Mouse (Mus musculus): ENCODE data around the gene Boc. TPM values are rescaled to one million over a fixed set of nuclear protein-coding genes. Genes with fewer than 3 reads are reported as not detected.

Gene Boc
- polyA plus RNA-seq, 1 experiment = 22.2 TPM

GRCm38 (mm10) chr16:44486612-44487011 is 72.1 kb downstream of the Boc start:
- no peak for TF ChIP-seq CTCF (IDR thresholded peaks at IDR 0.05; ENCODE audit: insufficient read depth, low read length)
- no peak for TF ChIP-seq POLR2A (IDR thresholded peaks at IDR 0.05; ENCODE audit: borderline replicate concordance, extremely low read depth, low read depth, low read length)
- 84% methylated on average over 9 of the region's 9 CpGs for WGBS
- no peak for DNase-seq
- Histone ChIP-seq H3K4me3 (replicated peaks; ENCODE audit: extremely low read depth, low read depth, low read length) (no peak overlapping the region), H3K4me1 (ENCODE audit: control insufficient read depth, insufficient read depth, low read length) (no peaks in the 10 kb centered on the region)

- DNase-seq = no peak
- TF ChIP-seq CTCF (IDR thresholded peaks at IDR 0.05; ENCODE audit: insufficient read depth, low read length) = no peak
- no peak for TF ChIP-seq POLR2A (IDR thresholded peaks at IDR 0.05; ENCODE audit: borderline replicate concordance, extremely low read depth, low read depth, low read length)
- Histone ChIP-seq H3K4me3 (replicated peaks; ENCODE audit: extremely low read depth, low read depth, low read length) (no peak overlapping the region), H3K4me1 (ENCODE audit: control insufficient read depth, insufficient read depth, low read length) (no peaks in the 10 kb centered on the region)
- WGBS = 81% methylated on average over 8 of the region's 8 CpGs
Measured at GRCm38 (mm10) chr16:44485691-44486090, 73.0 kb downstream of the Boc start.

- no peak overlapping the region for H3K4me3 ChIP-seq (replicated peaks; ENCODE audit: extremely low read depth, low read depth, low read length)
- WGBS = 45% methylated on average over 10 of the region's 10 CpGs
- TF ChIP-seq POLR2A (IDR thresholded peaks at IDR 0.05; ENCODE audit: borderline replicate concordance, extremely low read depth, low read depth, low read length) = no peak
- TF ChIP-seq CTCF (IDR thresholded peaks at IDR 0.05; ENCODE audit: insufficient read depth, low read length) = no peak
- no peaks in the 10 kb centered on the region for H3K4me1 ChIP-seq (ENCODE audit: control insufficient read depth, insufficient read depth, low read length)
- no peak for DNase-seq
Measured at GRCm38 (mm10) chr16:44484831-44485230, 73.9 kb downstream of the Boc start.

GRCm38 (mm10) chr16:44484079-44484478 is 74.6 kb downstream of the Boc start:
- peak; percentile 73 for DNase-seq
- Histone ChIP-seq H3K4me3 (replicated peaks; ENCODE audit: extremely low read depth, low read depth, low read length) (no peak overlapping the region), H3K4me1 (ENCODE audit: control insufficient read depth, insufficient read depth, low read length) (no peaks in the 10 kb centered on the region)
- peak; percentile 91 for TF ChIP-seq CTCF (IDR thresholded peaks at IDR 0.05; ENCODE audit: insufficient read depth, low read length)
- no peak for TF ChIP-seq POLR2A (IDR thresholded peaks at IDR 0.05; ENCODE audit: borderline replicate concordance, extremely low read depth, low read depth, low read length)
- WGBS = 4% methylated on average over 7 of the region's 7 CpGs

- no peak for TF ChIP-seq POLR2A (IDR thresholded peaks at IDR 0.05; ENCODE audit: borderline replicate concordance, extremely low read depth, low read depth, low read length)
- TF ChIP-seq CTCF (IDR thresholded peaks at IDR 0.05; ENCODE audit: insufficient read depth, low read length) = no peak
- H3K4me1 ChIP-seq (ENCODE audit: control insufficient read depth, insufficient read depth, low read length) = no peaks in the 10 kb centered on the region
- no peak overlapping the region for H3K4me3 ChIP-seq (replicated peaks; ENCODE audit: extremely low read depth, low read depth, low read length)
- DNase-seq = no peak
- 45% methylated on average over 28 of the region's 28 CpGs for WGBS
Measured at GRCm38 (mm10) chr16:44481599-44482593, 76.8 kb downstream of the Boc start.

GRCm38 (mm10) chr16:44480616-44481015 is 78.1 kb downstream of the Boc start:
- no peaks in the 10 kb centered on the region for H3K4me1 ChIP-seq (ENCODE audit: control insufficient read depth, insufficient read depth, low read length)
- H3K4me3 ChIP-seq (replicated peaks; ENCODE audit: extremely low read depth, low read depth, low read length) = no peak overlapping the region
- DNase-seq = no peak
- whole genome bisulfite sequencing = 22% methylated on average over 7 of the region's 7 CpGs
- TF ChIP-seq POLR2A (IDR thresholded peaks at IDR 0.05; ENCODE audit: borderline replicate concordance, extremely low read depth, low read depth, low read length) (no peak), CTCF (IDR thresholded peaks at IDR 0.05; ENCODE audit: insufficient read depth, low read length) (no peak)

- no peak overlapping the region for H3K4me3 ChIP-seq (replicated peaks; ENCODE audit: extremely low read depth, low read depth, low read length)
- H3K4me1 ChIP-seq (ENCODE audit: control insufficient read depth, insufficient read depth, low read length) = no peaks in the 10 kb centered on the region
- 77% methylated on average over 14 of the region's 14 CpGs for WGBS
- DNase-seq = no peak
- TF ChIP-seq POLR2A (IDR thresholded peaks at IDR 0.05; ENCODE audit: borderline replicate concordance, extremely low read depth, low read depth, low read length) (no peak), CTCF (IDR thresholded peaks at IDR 0.05; ENCODE audit: insufficient read depth, low read length) (no peak)
Measured at GRCm38 (mm10) chr16:44479852-44480251, 78.8 kb downstream of the Boc start.

GRCm38 (mm10) chr16:44478767-44479166 is 79.9 kb downstream of the Boc start:
- 30% methylated on average over 18 of the region's 18 CpGs for WGBS
- DNase-seq = no peak
- TF ChIP-seq CTCF (IDR thresholded peaks at IDR 0.05; ENCODE audit: insufficient read depth, low read length) (no peak), POLR2A (IDR thresholded peaks at IDR 0.05; ENCODE audit: borderline replicate concordance, extremely low read depth, low read depth, low read length) (no peak)
- Histone ChIP-seq H3K4me1 (ENCODE audit: control insufficient read depth, insufficient read depth, low read length) (no peaks in the 10 kb centered on the region), H3K4me3 (replicated peaks; ENCODE audit: extremely low read depth, low read depth, low read length) (no peak overlapping the region)

- Histone ChIP-seq H3K4me1 (ENCODE audit: control insufficient read depth, insufficient read depth, low read length) (no peaks in the 10 kb centered on the region), H3K4me3 (replicated peaks; ENCODE audit: extremely low read depth, low read depth, low read length) (no peak overlapping the region)
- no peak for DNase-seq
- TF ChIP-seq POLR2A (IDR thresholded peaks at IDR 0.05; ENCODE audit: borderline replicate concordance, extremely low read depth, low read depth, low read length) = no peak
- TF ChIP-seq CTCF (IDR thresholded peaks at IDR 0.05; ENCODE audit: insufficient read depth, low read length) = no peak
- 74% methylated on average over 11 of the region's 11 CpGs for WGBS
Measured at GRCm38 (mm10) chr16:44475682-44476375, 82.9 kb downstream of the Boc start.
